Mouse (Mus musculus): Measurements from ENCODE around the gene Grb2.

Gene Grb2

DNA sequence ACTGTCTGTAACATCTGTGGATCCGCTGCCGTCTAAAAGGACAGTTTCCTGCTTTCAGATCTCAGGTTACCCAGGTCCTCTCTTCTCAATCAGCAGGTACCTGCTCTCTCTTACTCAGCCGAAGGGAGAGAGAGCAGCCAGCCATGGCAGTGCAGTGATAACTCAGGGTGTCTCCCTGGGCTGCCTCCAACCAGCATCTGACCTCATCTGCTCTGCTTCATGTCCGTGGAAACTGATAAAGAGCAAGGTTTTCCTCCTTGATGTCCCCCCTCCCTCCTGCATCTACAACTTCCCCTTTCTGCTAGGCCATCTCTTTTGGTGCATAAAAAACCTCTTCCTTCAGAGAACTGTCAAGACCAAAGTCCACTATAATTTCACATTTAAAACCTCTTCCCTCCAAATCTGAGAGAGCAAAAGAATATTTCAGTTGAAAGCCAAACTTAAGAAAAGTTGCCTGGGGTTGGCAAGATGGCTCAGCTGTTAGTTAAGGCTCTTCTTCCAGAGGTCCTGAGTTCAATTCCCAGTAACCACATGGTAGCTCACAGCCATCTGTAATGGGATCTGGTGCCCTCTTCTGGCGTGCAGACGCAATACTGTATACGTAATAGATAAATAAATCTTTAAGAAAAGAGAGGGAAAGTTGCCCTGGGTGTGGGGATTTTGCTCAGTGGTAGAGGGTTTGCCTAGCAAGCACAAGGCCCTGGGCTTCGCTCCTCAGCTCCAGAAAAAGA is 9.4 kb upstream of the Grb2 start:
- TF ChIP-seq GATA4 (IDR thresholded peaks at IDR 0.05; ENCODE audit: insufficient replicate concordance, low read length): no peak

DNA sequence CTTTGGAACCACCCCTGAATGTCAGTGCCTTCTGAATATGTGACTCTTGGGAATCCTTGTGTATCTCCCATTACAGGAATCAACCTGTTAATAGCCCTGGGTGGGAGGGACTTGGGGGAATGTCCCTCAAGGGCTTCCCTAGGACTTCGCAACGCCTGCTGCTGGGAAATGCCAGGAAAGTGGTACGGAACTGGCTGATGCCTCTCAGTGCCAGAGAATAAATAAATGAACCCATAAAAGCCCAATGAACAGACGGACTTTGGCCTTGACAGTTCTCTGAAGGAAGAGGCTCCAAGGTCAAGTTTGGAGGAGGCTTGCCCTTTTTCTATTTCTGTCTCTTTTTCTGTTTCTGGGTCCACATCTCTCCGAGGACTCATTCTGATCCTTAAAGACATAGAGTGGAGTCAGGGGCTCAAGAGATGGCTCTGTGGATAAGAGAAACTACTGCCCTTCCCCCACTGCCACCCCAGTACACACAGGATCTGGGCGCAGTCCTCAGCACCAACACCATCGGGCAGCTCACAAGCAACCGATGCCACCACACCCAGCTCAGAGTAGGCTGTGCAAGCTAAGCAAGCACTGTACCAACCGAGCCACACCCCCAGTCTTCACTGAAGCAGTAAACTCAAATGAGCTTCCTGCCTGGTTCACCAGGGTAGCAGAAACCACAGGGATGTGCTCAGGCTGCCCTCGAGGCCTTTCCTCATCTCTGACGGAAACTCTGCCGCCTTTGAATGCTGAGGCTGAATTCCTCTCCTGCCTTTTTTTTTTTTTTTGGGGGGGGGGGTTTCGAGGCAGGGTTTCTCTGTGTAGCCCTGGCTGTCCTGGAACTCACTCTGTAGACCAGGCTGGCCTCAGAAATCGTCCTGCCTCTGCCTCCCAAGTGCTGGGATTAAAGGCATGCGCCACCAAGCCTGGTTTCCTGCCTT is 8.3 kb upstream of the Grb2 start:
- no peak for TF ChIP-seq GATA4 (IDR thresholded peaks at IDR 0.05; ENCODE audit: insufficient replicate concordance, low read length)

DNA sequence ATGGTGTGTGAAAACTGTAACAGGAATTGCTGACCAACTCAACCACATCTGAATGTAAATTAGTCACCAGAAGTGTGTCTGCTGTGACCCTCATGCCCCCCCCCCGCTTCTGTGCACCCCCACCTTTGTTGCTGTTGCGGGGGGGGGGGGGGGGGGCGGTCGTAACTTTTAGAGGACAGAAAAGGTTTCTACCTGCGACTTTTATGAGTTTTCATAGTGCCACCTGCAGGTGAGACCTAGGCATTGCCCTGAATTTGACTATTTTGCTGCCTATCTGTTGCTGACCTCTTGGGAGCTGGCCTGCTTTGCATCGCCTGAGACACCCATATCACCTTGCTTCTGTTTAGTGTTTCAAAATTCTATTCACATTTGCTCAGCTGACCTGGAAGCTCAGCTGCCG is 6.1 kb upstream of the Grb2 start:
- TF ChIP-seq GATA4 (IDR thresholded peaks at IDR 0.05; ENCODE audit: insufficient replicate concordance, low read length): no peak

GRCm38 (mm10) chr11:115713447-115713846 is 5.0 kb upstream of the Grb2 start:
- TF ChIP-seq GATA4 (IDR thresholded peaks at IDR 0.05; ENCODE audit: insufficient replicate concordance, low read length): no peak

GRCm38 (mm10) chr11:115712674-115713298 is 4.4 kb upstream of the Grb2 start:
- no peak for TF ChIP-seq GATA4 (IDR thresholded peaks at IDR 0.05; ENCODE audit: insufficient replicate concordance, low read length)

GRCm38 (mm10) chr11:115712268-115712667 is 3.9 kb upstream of the Grb2 start:
- no peak for TF ChIP-seq GATA4 (IDR thresholded peaks at IDR 0.05; ENCODE audit: insufficient replicate concordance, low read length)

- no peak for TF ChIP-seq GATA4 (IDR thresholded peaks at IDR 0.05; ENCODE audit: insufficient replicate concordance, low read length)
Measured at GRCm38 (mm10) chr11:115711133-115711532, 2.7 kb upstream of the Grb2 start.

DNA sequence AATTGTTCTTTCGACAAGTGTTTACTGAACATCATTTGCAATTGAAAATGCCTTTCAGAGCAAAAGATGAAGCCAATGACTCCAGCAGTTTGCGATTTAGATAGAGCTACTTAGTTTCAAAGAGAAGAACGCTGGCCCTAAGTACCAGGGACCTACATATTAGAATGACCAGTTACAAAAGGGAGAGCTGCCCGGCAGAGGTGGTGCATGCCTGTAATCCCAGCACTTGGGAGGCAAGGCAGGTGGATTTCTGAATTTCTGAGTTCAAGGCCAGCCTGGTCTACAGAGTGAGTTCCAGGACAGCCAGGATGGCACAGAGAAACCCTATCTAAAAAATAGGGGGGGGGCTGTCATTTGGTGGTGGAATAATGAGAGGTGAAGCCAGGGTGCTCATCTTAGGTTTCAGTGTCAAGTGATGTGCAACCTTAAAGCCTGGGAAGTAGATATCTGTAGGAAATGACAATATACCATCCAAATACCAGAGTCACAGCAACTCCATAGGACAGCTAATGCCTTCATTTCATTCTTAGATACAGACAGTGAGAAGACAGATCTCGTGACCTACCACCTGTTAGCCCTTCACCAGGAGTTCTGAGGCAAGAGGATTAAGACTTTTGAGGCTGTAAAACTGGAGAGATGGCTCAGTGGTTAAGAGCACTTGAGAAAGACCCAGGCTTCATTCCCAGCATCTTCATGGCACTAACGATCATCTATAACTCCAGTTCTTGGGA is 1.6 kb upstream of the Grb2 start:
- TF ChIP-seq GATA4 (IDR thresholded peaks at IDR 0.05; ENCODE audit: insufficient replicate concordance, low read length): no peak

DNA sequence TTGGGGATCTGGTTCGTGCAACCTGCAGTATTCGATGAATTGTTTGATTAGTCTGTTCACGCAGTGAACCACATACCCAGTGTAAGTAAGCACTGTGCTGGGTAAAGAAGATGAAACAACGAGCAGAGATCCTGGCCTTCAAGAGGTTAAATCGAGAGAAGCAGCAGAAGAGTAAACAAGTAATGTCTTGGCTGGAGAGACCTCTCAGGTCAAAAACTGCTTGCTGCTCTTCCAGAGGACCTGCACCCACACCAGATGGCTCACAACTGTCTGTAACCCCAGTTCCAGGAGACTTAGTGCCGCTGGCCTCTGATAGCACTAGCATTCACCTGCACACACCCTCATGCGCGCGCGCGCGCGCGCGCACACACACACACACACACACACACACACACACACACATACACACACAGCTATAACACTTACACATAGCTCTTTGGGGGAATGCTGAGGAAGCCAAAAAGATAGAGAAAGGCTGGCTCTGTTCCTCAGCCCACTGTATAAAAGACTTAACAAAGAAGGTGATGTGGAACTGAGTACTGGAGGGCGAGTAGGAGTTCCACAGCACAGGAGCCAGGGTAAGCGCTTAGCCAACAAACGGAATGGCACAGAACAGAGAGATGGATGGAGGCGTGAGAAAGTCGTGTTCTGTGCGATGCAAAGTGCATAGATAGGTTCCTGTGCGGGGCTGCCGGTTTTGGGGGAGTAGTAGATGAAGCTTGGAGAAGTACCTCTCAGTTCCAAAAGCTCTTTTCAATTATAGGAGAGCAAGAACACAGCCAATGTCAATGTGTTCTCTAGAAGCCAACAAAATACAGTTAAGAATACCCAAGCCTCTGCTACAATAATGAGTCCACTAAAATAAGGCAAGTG is 795 bp upstream of the Grb2 start:
- no peak for TF ChIP-seq GATA4 (IDR thresholded peaks at IDR 0.05; ENCODE audit: insufficient replicate concordance, low read length)

DNA sequence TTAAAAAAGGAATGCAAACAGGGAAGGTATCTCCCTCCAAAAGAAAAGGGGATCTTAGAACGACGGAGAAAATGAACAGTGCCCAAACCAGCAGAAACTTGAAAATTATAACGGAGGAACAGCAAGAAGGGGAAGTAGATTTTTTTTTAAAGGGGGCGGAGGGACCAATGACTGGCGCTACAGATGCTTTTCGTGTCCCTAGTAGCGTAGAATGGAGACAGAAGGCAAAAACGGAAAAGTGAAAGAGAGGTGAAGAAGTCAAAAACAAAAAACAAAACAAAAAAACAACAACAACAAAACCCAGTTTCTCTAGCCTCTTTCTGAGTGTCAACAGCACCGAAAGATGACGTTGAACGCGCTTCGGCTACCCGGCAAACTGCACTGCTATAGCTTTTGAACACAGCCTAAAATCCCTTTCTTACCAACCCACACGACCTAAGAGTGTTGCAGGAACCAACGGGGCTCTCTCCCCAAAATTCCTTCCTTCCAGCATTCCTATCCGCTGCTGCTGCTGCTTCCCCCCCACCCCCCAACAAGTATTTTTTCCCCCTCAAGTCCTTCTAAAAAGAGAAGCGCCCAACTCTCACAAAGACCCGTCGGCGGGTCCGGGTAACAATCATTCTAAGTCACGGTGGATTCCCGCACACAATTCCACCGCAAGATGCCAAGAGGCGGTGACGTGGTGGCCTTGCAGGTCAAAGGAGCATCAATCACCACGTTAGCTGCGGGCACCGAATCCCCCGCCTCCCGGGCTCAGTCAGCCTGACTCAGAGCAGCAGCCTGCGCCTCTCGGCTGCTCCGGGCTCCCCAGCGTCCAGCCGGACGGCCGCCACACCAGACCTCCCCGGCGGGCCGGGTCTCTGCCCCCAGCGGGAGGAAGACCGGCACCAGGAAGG is 836 bp downstream of the Grb2 start:
- TF ChIP-seq GATA4 (IDR thresholded peaks at IDR 0.05; ENCODE audit: insufficient replicate concordance, low read length): no peak

- TF ChIP-seq GATA4 (IDR thresholded peaks at IDR 0.05; ENCODE audit: insufficient replicate concordance, low read length): no peak
Measured at GRCm38 (mm10) chr11:115706584-115706983, 1.8 kb downstream of the Grb2 start.

- no peak for TF ChIP-seq GATA4 (IDR thresholded peaks at IDR 0.05; ENCODE audit: insufficient replicate concordance, low read length)
Measured at GRCm38 (mm10) chr11:115705561-115705960, 2.8 kb downstream of the Grb2 start.

DNA sequence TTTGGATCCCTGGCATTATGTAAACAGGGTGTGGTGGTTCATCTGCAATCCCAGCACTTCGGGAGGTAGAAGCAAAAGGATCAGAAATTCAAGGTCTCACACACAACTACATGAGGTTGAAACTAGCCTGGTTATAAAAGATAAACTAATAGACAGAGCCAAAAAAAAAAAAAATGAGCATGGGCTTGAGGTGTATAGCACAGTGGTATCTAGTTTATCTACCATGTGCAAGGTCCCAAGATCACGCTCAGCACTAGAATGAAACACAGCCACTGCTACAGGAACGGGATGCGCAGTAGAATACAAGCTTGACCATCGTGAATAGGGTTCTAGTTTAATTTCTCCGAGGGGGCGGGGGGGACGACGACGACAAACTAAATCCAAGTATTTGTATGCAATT is 3.7 kb downstream of the Grb2 start:
- TF ChIP-seq GATA4 (IDR thresholded peaks at IDR 0.05; ENCODE audit: insufficient replicate concordance, low read length): no peak
